Mouse (Mus musculus) heart, embryonic 14.5 days (tissue): ENCODE results near the gene Anxa4. TPM values are rescaled to one million over a fixed set of nuclear protein-coding genes. Genes with fewer than 3 reads are reported as not detected.
A peak's percentile ranks its signal among the peaks of the same experiment; 100 is the strongest.

ENCODE experiments used
- ATAC-seq: fragments of 200-750 bp; cut with Nextera tagmentation; 2 replicates; pipeline ENCODE4 v1.8.0; 2017; ENCODE audit warnings: low read depth, moderate TSS enrichment; ENCODE audit not compliant: insufficient number of reproducible peaks, insufficient read depth, low FRiP score
- H3K27ac ChIP-seq, 2 experiments: fragments of 200-500 bp in 1 of 2; fragments of 300-500 bp in 1 of 2; sonication (generic) in 1 of 2; replicated peaks in 1 of 2; 2 replicates each; pipeline ENCODE4 v1.5.1; 2012 to 2014; ENCODE audit warnings: low read depth in 2 of 2, low read length in 2 of 2, control low read depth in 1 of 2, mild to moderate bottlenecking in 1 of 2, mixed read lengths in 1 of 2; ENCODE audit not compliant: control insufficient read depth in 1 of 2, insufficient read depth in 1 of 2
- H3K27me3 ChIP-seq: fragments of 300-500 bp; sonication (generic); 2 replicates; pipeline ENCODE4 v1.6.1; 2014; ENCODE audit warnings: mild to moderate bottlenecking, low read length, control low read depth; ENCODE audit not compliant: control insufficient read depth, insufficient read depth
- H3K36me3 ChIP-seq: fragments of 300-500 bp; sonication (generic); 2 replicates; pipeline ENCODE4 v1.6.1; 2014; ENCODE audit warnings: mild to moderate bottlenecking, control low read depth, low read length, mixed read lengths; ENCODE audit not compliant: control insufficient read depth, insufficient read depth
- H3K4me1 ChIP-seq, 2 experiments: fragments of 200-500 bp in 1 of 2; fragments of 300-500 bp in 1 of 2; sonication (generic) in 1 of 2; 2 replicates each; pipeline ENCODE4 v1.6.1; 2012 to 2014; ENCODE audit warnings: low read length in 2 of 2, control low read depth in 1 of 2, mixed read lengths in 1 of 2; ENCODE audit not compliant: control insufficient read depth in 2 of 2, insufficient read depth in 2 of 2
- H3K4me2 ChIP-seq: fragments of 300-500 bp; sonication (generic); 2 replicates; pipeline ENCODE4 v1.6.1; 2014; ENCODE audit warnings: mild to moderate bottlenecking, low read length
- H3K4me3 ChIP-seq, 2 experiments: fragments of 200-500 bp in 1 of 2; fragments of 300-500 bp in 1 of 2; sonication (generic) in 1 of 2; 2 replicates each; pipeline ENCODE4 v1.5.1; 2012 to 2014; ENCODE audit warnings: low read length in 2 of 2, mild to moderate bottlenecking in 2 of 2, control low read depth in 1 of 2, low read depth in 1 of 2, moderate library complexity in 1 of 2; ENCODE audit not compliant: control insufficient read depth in 1 of 2, insufficient read depth in 1 of 2
- H3K9ac ChIP-seq: fragments of 300-500 bp; sonication (generic); 2 replicates; pipeline ENCODE4 v1.6.1; 2014; ENCODE audit warnings: mild to moderate bottlenecking, low read length
- H3K9me3 ChIP-seq: fragments of 300-500 bp; sonication (generic); 2 replicates; pipeline ENCODE4 v1.6.1; 2016; ENCODE audit warnings: low read length, control low read depth; ENCODE audit not compliant: control insufficient read depth
- WGBS: fragments of 180-500 bp; shearing (Covaris S2); extraction: QIAGEN DNeasy Blood & Tissue Kit; methylation state at CpG from one replicate; pipeline ENCODE4 v1.1.7; 2014; 5-methylcytosine and 5-hydroxymethylcytosine counted together
- polyA plus RNA-seq: library from polyadenylated mRNA; unstranded; fragments of >200 nt; fragmentation: Nextera tagmentation; extraction: Ambion mirVana; gene quantifications from 2 replicates; pipeline ENCODE4 v1.2.1, GENCODE M21; 2014

Anxa4 gene
- polyA plus RNA-seq, 1 experiment from 2014 or later = 30.3 TPM

- no peak for ATAC-seq
- Histone ChIP-seq H3K27ac (no peak overlapping the region), H3K9ac (0 out of 2 replicates have a peak overlapping the region, but pooled peaks have one; percentile 6), H3K4me2 (peak overlapping the region; percentile 30), H3K27me3 (no peaks in the 10 kb centered on the region), H3K4me3 (no peak overlapping the region), H3K4me1 (peaks cover 8 to 9% of the 10 kb centered on the region in 2 experiments; a peak in 2 of 4 replicates), H3K36me3 (no peaks in the 10 kb centered on the region), H3K9me3 (no peaks in the 10 kb centered on the region)
- 11% methylated on average over 7 of the region's 7 CpGs for WGBS
These were observed 22.1 kb upstream of the Anxa4 start for GRCm38 (mm10) chr6:86815436-86815835.

- H3K9me3 ChIP-seq = no peaks in the 10 kb centered on the region
- no peak overlapping the region for H3K27ac ChIP-seq
- ATAC-seq = no peak
- no peak overlapping the region for H3K9ac ChIP-seq
- H3K4me2 ChIP-seq = peak overlapping the region; percentile 30
- WGBS = 65% methylated on average over 3 of the region's 3 CpGs
- H3K4me1 ChIP-seq = peaks cover 8 to 9% of the 10 kb centered on the region in 2 experiments; a peak in 2 of 4 replicates
- H3K27me3 ChIP-seq = no peaks in the 10 kb centered on the region
- no peaks in the 10 kb centered on the region for H3K36me3 ChIP-seq
- no peak overlapping the region for H3K4me3 ChIP-seq
These were observed 21.5 kb upstream of the Anxa4 start for GRCm38 (mm10) chr6:86814926-86815325.

- Histone ChIP-seq H3K36me3 (no peaks in the 10 kb centered on the region), H3K27ac (no peak overlapping the region)
- 17% methylated on average over 3 of the region's 3 CpGs for WGBS
These were observed 20.0 kb upstream of the Anxa4 start for GRCm38 (mm10) chr6:86813341-86813740.

GRCm38 (mm10) chr6:86812919-86813318 lies 19.5 kb upstream of the Anxa4 start:
- Histone ChIP-seq H3K4me1 (peaks cover 8 to 9% of the 10 kb centered on the region in 2 experiments; a peak in 2 of 4 replicates), H3K9me3 (no peaks in the 10 kb centered on the region), H3K27me3 (peaks cover 4% of the 10 kb centered on the region; the same call in 1 of the 2 replicates), H3K9ac (no peak overlapping the region), H3K36me3 (no peaks in the 10 kb centered on the region), H3K4me3 (no peak overlapping the region), H3K4me2 (no peak overlapping the region), H3K27ac (no peak overlapping the region)
- no peak for ATAC-seq
- 34% methylated on average over 4 of the region's 4 CpGs for WGBS

More at GRCm38 (mm10) chr6:86813341-86813740, 20.0 kb upstream of the Anxa4 start:
- Histone ChIP-seq H3K4me1 (peaks cover 8 to 9% of the 10 kb centered on the region in 2 experiments; a peak in 2 of 4 replicates), H3K9ac (no peak overlapping the region), H3K9me3 (no peaks in the 10 kb centered on the region), H3K4me2 (no peak overlapping the region), H3K27me3 (no peaks in the 10 kb centered on the region; the same call in 1 of the 2 replicates), H3K4me3 (no peak overlapping the region)
- no peak for ATAC-seq

- 2% methylated on average over 5 of the region's 5 CpGs for WGBS
- H3K4me3 ChIP-seq = no peak overlapping the region
These were observed 13.2 kb upstream of the Anxa4 start for GRCm38 (mm10) chr6:86806455-86807086.

GRCm38 (mm10) chr6:86804646-86805045 lies 11.3 kb upstream of the Anxa4 start:
- Histone ChIP-seq H3K27ac (no peak overlapping the region), H3K27me3 (peaks cover 5% of the 10 kb centered on the region; the same call in 1 of the 2 replicates), H3K36me3 (no peaks in the 10 kb centered on the region), H3K4me2 (no peak overlapping the region), H3K4me3 (no peak overlapping the region), H3K9ac (no peak overlapping the region), H3K4me1 (no peaks in the 10 kb centered on the region), H3K9me3 (no peaks in the 10 kb centered on the region)
- no peak for ATAC-seq
- 76% methylated on average over 3 of the region's 3 CpGs for WGBS

More at GRCm38 (mm10) chr6:86806455-86807086, 13.2 kb upstream of the Anxa4 start:
- no peak for ATAC-seq
- H3K9me3 ChIP-seq = no peaks in the 10 kb centered on the region
- no peak overlapping the region for H3K27ac ChIP-seq
- H3K27me3 ChIP-seq = peaks cover 5% of the 10 kb centered on the region; the same call in 1 of the 2 replicates
- no peaks in the 10 kb centered on the region for H3K4me1 ChIP-seq
- H3K9ac ChIP-seq = no peak overlapping the region
- no peaks in the 10 kb centered on the region for H3K36me3 ChIP-seq
- H3K4me2 ChIP-seq = no peak overlapping the region

- no peaks in the 10 kb centered on the region for H3K4me1 ChIP-seq
- WGBS = 37% methylated on average over 11 of the region's 11 CpGs
- no peak overlapping the region for H3K27ac ChIP-seq
- no peaks in the 10 kb centered on the region for H3K9me3 ChIP-seq
- H3K9ac ChIP-seq = no peak overlapping the region
- no peak overlapping the region for H3K4me2 ChIP-seq
- H3K36me3 ChIP-seq = no peaks in the 10 kb centered on the region
- no peak for ATAC-seq
- no peaks in the 10 kb centered on the region for H3K27me3 ChIP-seq
- no peak overlapping the region for H3K4me3 ChIP-seq
These were observed 8.0 kb upstream of the Anxa4 start for GRCm38 (mm10) chr6:86801431-86801830.
